Comparison of ENCODE assay signal across 17 mouse cellular contexts in the genomic region with DNA sequence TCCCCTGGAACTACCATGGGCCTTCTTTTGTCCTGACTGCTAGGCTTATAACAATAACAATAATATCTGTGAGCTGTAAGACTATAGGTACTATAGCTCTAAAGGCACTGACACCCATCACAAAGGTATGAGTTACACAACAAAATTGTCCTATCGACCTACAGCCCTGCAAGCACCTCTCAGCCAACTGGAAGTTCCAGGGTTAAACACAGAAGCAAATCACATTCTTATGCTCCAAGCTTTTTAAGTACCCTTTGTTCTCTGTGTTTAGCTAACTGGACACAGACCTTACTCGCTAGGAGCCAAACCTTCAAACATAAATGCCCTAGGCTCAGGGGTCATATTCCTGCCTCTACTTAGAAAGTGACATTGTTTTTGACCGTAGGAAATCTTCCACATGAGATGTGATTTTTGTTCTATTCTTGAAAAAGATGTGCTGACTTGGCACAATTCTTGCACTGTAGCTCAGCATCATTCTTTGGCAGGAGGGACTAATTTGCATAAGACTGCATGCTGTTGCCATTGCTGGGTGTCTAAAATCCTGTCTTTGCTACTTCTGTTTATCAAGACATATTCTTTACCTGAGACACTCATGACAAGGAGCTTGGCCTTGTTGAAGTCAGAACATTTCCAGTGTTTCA.
DNase-seq lines count a peak whose midpoint lies in the region; ATAC-seq and TF ChIP-seq lines count a peak whose summit lies in the region.
"Had no signal": no experiment of that assay in that cellular context is flagged by ENCODE, and none has a peak within 500 bp of the region (broad histone marks: within the 10 kb centered on the region; RNA-seq: fewer than 3 reads in every experiment).

No protein-coding gene starts in this region.

- H3K4me1 ChIP-seq in forebrain, embryonic 15.5 days, result peaks cover 3% of the 10 kb centered on the region; the same call in 1 of the 2 replicates
- H3K4me1 ChIP-seq in forebrain, embryonic 11.5 days (replicated peaks; ENCODE audit: control insufficient read depth, insufficient read depth, low read length), result no peaks in the 10 kb centered on the region
- 0 out of 2 replicates have a peak, but pooled peaks cover 6% of the 10 kb centered on the region for H3K4me1 ChIP-seq in neural tube, embryonic 13.5 days (replicated peaks)
- H3K4me1 ChIP-seq in neural tube, embryonic 15.5 days, result no peaks in the 10 kb centered on the region
- no peaks in the 10 kb centered on the region for H3K4me1 ChIP-seq in forebrain, postnatal 0 days (ENCODE audit: insufficient read depth)
- H3K4me1 ChIP-seq in heart, adult 2 months (ENCODE audit: control insufficient read depth, insufficient read depth, low read length), result no peaks in the 10 kb centered on the region
- H3K4me1 ChIP-seq: embryonic facial prominence, embryonic 13.5 days; liver, embryonic 15.5 days had no signal

- no peak overlapping the region for H3K4me3 ChIP-seq in forebrain, embryonic 15.5 days
- no peak overlapping the region for H3K4me3 ChIP-seq in forebrain, embryonic 11.5 days (ENCODE audit: low read depth, low read length)
- H3K4me3 ChIP-seq in neural tube, embryonic 13.5 days, result no peak overlapping the region
- no peak overlapping the region for H3K4me3 ChIP-seq in neural tube, embryonic 15.5 days (replicated peaks)
- H3K4me3 ChIP-seq in forebrain, postnatal 0 days (ENCODE audit: low read depth, low read length), result no peak overlapping the region
- no peak overlapping the region for H3K4me3 ChIP-seq in heart, adult 2 months
- H3K4me3 ChIP-seq: embryonic facial prominence, embryonic 13.5 days; liver, embryonic 15.5 days had no signal

- intact Hi-C loops in heart, adult 2 months (cut with DNase I), result no loop called here

- no peak for TF ChIP-seq CTCF in forebrain, postnatal 0 days (IDR thresholded peaks at IDR 0.05; ENCODE audit: low read depth)
- no peak for TF ChIP-seq CTCF in heart, adult 2 months (IDR thresholded peaks at IDR 0.05)

- no peak for TF ChIP-seq EP300 in heart, adult 2 months (IDR thresholded peaks at IDR 0.05; ENCODE audit: insufficient read depth, low read depth, low read length)

- no peak for TF ChIP-seq POLR2A in heart, adult 2 months (IDR thresholded peaks at IDR 0.05; ENCODE audit: insufficient read depth, low read depth, low read length)

- no peaks in the 10 kb centered on the region for H3K9me3 ChIP-seq in forebrain, embryonic 15.5 days
- H3K9me3 ChIP-seq in forebrain, embryonic 11.5 days (ENCODE audit: control insufficient read depth, low read length), result no peaks in the 10 kb centered on the region
- H3K9me3 ChIP-seq in neural tube, embryonic 13.5 days, result no peaks in the 10 kb centered on the region
- no peaks in the 10 kb centered on the region for H3K9me3 ChIP-seq in neural tube, embryonic 15.5 days (replicated peaks)
- no peaks in the 10 kb centered on the region for H3K9me3 ChIP-seq in forebrain, postnatal 0 days (ENCODE audit: low read length)
- H3K9me3 ChIP-seq: embryonic facial prominence, embryonic 13.5 days; liver, embryonic 15.5 days had no signal

- H3K9ac ChIP-seq in forebrain, embryonic 15.5 days (replicated peaks), result no peak overlapping the region
- H3K9ac ChIP-seq in forebrain, embryonic 11.5 days (ENCODE audit: low read length), result no peak overlapping the region
- no peak overlapping the region for H3K9ac ChIP-seq in neural tube, embryonic 13.5 days
- no peak overlapping the region for H3K9ac ChIP-seq in neural tube, embryonic 15.5 days (replicated peaks)
- H3K9ac ChIP-seq in forebrain, postnatal 0 days, result no peak overlapping the region
- no peak overlapping the region for H3K9ac ChIP-seq in heart, adult 2 months (ENCODE audit: low read depth, low read length)
- H3K9ac ChIP-seq: embryonic facial prominence, embryonic 13.5 days; liver, embryonic 15.5 days had no signal

- 21% methylated on average over 3 of the region's 3 CpGs for WGBS in forebrain, embryonic 15.5 days
- WGBS in forebrain, embryonic 11.5 days, result 35% methylated on average over 3 of the region's 3 CpGs
- 35% methylated on average over 3 of the region's 3 CpGs for WGBS in neural tube, embryonic 13.5 days
- WGBS in neural tube, embryonic 15.5 days, result 48% methylated on average over 3 of the region's 3 CpGs
- WGBS in forebrain, postnatal 0 days, result 24% methylated on average over 3 of the region's 3 CpGs
- WGBS in heart, adult 2 months, result 58% methylated on average over 3 of the region's 3 CpGs

- DNase-seq in forebrain, embryonic 11.5 days (ENCODE audit: low spot score), result no peak
- peak; percentile 56 for DNase-seq in forebrain, postnatal 0 days
- no peak for DNase-seq in heart, adult 2 months
- no peak for DNase-seq in cerebellum, postnatal 36 days
- DNase-seq: adrenal gland, adult 8-10 months; cerebellum, adult 18-20 months; gastrocnemius, postnatal 14 days; kidney, adult 2 months; kidney, postnatal 14 days; lung, postnatal 10 days; thymus, postnatal 25 days had no signal

- H3K79me2 ChIP-seq in heart, adult 2 months (replicated peaks; ENCODE audit: control insufficient read depth, insufficient read depth, low read length), result no peaks in the 10 kb centered on the region

- H3K27ac ChIP-seq in forebrain, embryonic 15.5 days (replicated peaks), result peak overlapping the region; percentile 33; the same call in 1 of the 2 replicates
- no peak overlapping the region for H3K27ac ChIP-seq in forebrain, embryonic 11.5 days (ENCODE audit: low read depth, low read length)
- H3K27ac ChIP-seq in neural tube, embryonic 13.5 days (replicated peaks), result no peak overlapping the region
- H3K27ac ChIP-seq in neural tube, embryonic 15.5 days (replicated peaks), result no peak overlapping the region
- peak overlapping the region; percentile 29; the same call in 1 of the 2 replicates for H3K27ac ChIP-seq in forebrain, postnatal 0 days (ENCODE audit: low read depth, low read length)
- H3K27ac ChIP-seq in heart, adult 2 months, result no peak overlapping the region
- H3K27ac ChIP-seq: embryonic facial prominence, embryonic 13.5 days; liver, embryonic 15.5 days; stomach, postnatal 0 days had no signal

- no peak overlapping the region for H3K4me2 ChIP-seq in forebrain, embryonic 15.5 days (replicated peaks)
- H3K4me2 ChIP-seq in forebrain, embryonic 11.5 days (ENCODE audit: low read depth, low read length, severe bottlenecking), result no peak overlapping the region
- H3K4me2 ChIP-seq in neural tube, embryonic 13.5 days, result no peak overlapping the region
- no peak overlapping the region for H3K4me2 ChIP-seq in neural tube, embryonic 15.5 days
- H3K4me2 ChIP-seq in forebrain, postnatal 0 days (ENCODE audit: low read depth), result no peak overlapping the region
- H3K4me2 ChIP-seq: embryonic facial prominence, embryonic 13.5 days; liver, embryonic 15.5 days had no signal

- no peaks in the 10 kb centered on the region for H3K36me3 ChIP-seq in forebrain, embryonic 15.5 days
- H3K36me3 ChIP-seq in forebrain, embryonic 11.5 days (ENCODE audit: control insufficient read depth, insufficient read depth, low read length), result no peaks in the 10 kb centered on the region
- no peaks in the 10 kb centered on the region for H3K36me3 ChIP-seq in neural tube, embryonic 13.5 days
- H3K36me3 ChIP-seq in neural tube, embryonic 15.5 days, result no peaks in the 10 kb centered on the region
- H3K36me3 ChIP-seq in forebrain, postnatal 0 days (ENCODE audit: insufficient read depth), result no peaks in the 10 kb centered on the region
- H3K36me3 ChIP-seq in heart, adult 2 months (ENCODE audit: control insufficient read depth, insufficient read depth, low read length), result no peaks in the 10 kb centered on the region
- H3K36me3 ChIP-seq: embryonic facial prominence, embryonic 13.5 days; liver, embryonic 15.5 days had no signal

- no peaks in the 10 kb centered on the region for H3K27me3 ChIP-seq in forebrain, embryonic 15.5 days
- no peaks in the 10 kb centered on the region for H3K27me3 ChIP-seq in forebrain, embryonic 11.5 days (ENCODE audit: control insufficient read depth, insufficient read depth, low read length)
- H3K27me3 ChIP-seq in neural tube, embryonic 13.5 days, result no peaks in the 10 kb centered on the region
- no peaks in the 10 kb centered on the region for H3K27me3 ChIP-seq in neural tube, embryonic 15.5 days (replicated peaks)
- H3K27me3 ChIP-seq in forebrain, postnatal 0 days (ENCODE audit: insufficient read depth, low read length), result no peaks in the 10 kb centered on the region
- no peaks in the 10 kb centered on the region for H3K27me3 ChIP-seq in heart, adult 2 months (ENCODE audit: control insufficient read depth, insufficient read depth, low read length)
- H3K27me3 ChIP-seq: embryonic facial prominence, embryonic 13.5 days; liver, embryonic 15.5 days had no signal

- peak; percentile 68 for ATAC-seq in forebrain, embryonic 15.5 days (replicated peaks)
- no peak for ATAC-seq in forebrain, embryonic 11.5 days (replicated peaks; ENCODE audit: low FRiP score)
- 0 out of 2 replicates have a peak, but pooled peaks have one; percentile 50 for ATAC-seq in neural tube, embryonic 13.5 days (ENCODE audit: low read depth)
- ATAC-seq in neural tube, embryonic 15.5 days (ENCODE audit: low FRiP score), result no peak
- ATAC-seq in forebrain, postnatal 0 days, result peak; percentile 61

Comparison
In these comparisons a context has a peak if more than half of its experiments do, and no peak if none do; other contexts are left out.
1. ATAC-seq: peak in forebrain, embryonic 15.5 days (single experiment), neural tube, embryonic 13.5 days (single experiment) and forebrain, postnatal 0 days (single experiment); none in forebrain, embryonic 11.5 days (single experiment) and neural tube, embryonic 15.5 days (single experiment).
2. H3K27ac ChIP-seq: peak in forebrain, embryonic 15.5 days (single experiment) and forebrain, postnatal 0 days (single experiment); none in forebrain, embryonic 11.5 days (single experiment), neural tube, embryonic 13.5 days (single experiment), neural tube, embryonic 15.5 days (single experiment) and heart, adult 2 months (single experiment).